Mouse (Mus musculus) small intestine, adult 2 months (tissue): ENCODE data around the gene Grifin. TPM values are rescaled to one million over a fixed set of nuclear protein-coding genes. Genes with fewer than 3 reads are reported as not detected.

ENCODE experiments used
- H3K27ac ChIP-seq: fragments of 200-500 bp; 2 replicates; pipeline ENCODE4 v1.5.1; 2012; ENCODE audit warnings: low read depth, low read length, control low read depth, inconsistent platforms; ENCODE audit not compliant: insufficient read depth
- H3K27me3 ChIP-seq: fragments of 200-500 bp; 2 replicates; pipeline ENCODE4 v1.6.1; 2012; ENCODE audit warnings: mild to moderate bottlenecking, moderate library complexity, low read length, inconsistent platforms; ENCODE audit not compliant: control insufficient read depth, insufficient read depth
- H3K36me3 ChIP-seq: fragments of 200-500 bp; 2 replicates; pipeline ENCODE4 v1.6.1; 2012; ENCODE audit warnings: mild to moderate bottlenecking, low read length, control low read depth, inconsistent platforms; ENCODE audit not compliant: control insufficient read depth, insufficient read depth
- H3K4me1 ChIP-seq: fragments of 200-500 bp; 2 replicates; pipeline ENCODE4 v1.6.1; 2012; ENCODE audit warnings: low read length, inconsistent platforms, mixed read lengths; ENCODE audit not compliant: control insufficient read depth, insufficient read depth, insufficient read length
- H3K4me3 ChIP-seq: fragments of 200-500 bp; 2 replicates; pipeline ENCODE4 v1.5.1; 2012; ENCODE audit warnings: low read depth, mild to moderate bottlenecking, control low read depth, inconsistent platforms, low read length, moderate library complexity
- CTCF ChIP-seq: fragments of 200-500 bp; IDR thresholded peaks from 2 replicates; pipeline ENCODE4 v1.5.1; 2012; ENCODE audit warnings: low read depth, mild to moderate bottlenecking, control low read depth, inconsistent platforms, low read length, moderate library complexity, mixed read lengths; ENCODE audit not compliant: insufficient replicate concordance, insufficient read length; ENCODE audit errors: extremely low read depth
- POLR2A ChIP-seq: fragments of 200-500 bp; IDR thresholded peaks from 2 replicates; pipeline ENCODE4 v1.6.1; 2012; ENCODE audit warnings: low read depth, mild to moderate bottlenecking, control low read depth, inconsistent platforms, low read length, moderate library complexity
- WGBS: fragments of 180-500 bp; shearing (Covaris S2); methylation state at CpG from one replicate; pipeline ENCODE4 v1.1.7; 2018; 5-methylcytosine and 5-hydroxymethylcytosine counted together
- polyA plus RNA-seq: library from polyadenylated mRNA; depleted of rRNA; stranded (reverse); fragments of >200 nt; gene quantifications from 2 replicates; pipeline ENCODE4 v1.2.3, GENCODE M21; 2012; rRNA removed

Grifin gene
- polyA plus RNA-seq, 1 experiment: not detected

DNA sequence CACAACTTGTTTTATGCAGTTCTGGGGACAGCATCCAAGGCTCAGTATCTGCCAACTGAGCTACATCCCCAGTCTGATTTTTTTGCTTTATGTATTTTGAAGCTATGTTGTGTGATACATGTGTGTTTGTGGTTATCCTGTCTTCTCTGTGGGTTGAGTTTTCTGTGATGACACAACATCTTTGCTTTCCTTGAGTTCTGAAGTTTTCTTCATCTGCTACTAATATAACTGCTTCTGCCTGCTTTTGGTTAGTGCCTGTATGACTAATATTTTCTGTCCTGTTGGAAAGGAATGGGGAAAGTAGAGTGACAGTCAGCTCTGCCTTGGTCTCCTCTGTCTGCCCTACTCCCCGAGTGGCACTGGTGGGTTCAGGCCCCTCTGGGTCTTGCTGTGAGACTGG is 43.7 kb downstream of the Grifin start:
- no peak overlapping the region for H3K4me3 ChIP-seq
- H3K27ac ChIP-seq: no peak overlapping the region
- no peak for TF ChIP-seq POLR2A
- TF ChIP-seq CTCF: no peak
- H3K27me3 ChIP-seq: no peaks in the 10 kb centered on the region
- peaks cover 3% of the 10 kb centered on the region for H3K4me1 ChIP-seq
- WGBS: 85% methylated on average over 1 of the region's 1 CpGs
- H3K36me3 ChIP-seq: no peaks in the 10 kb centered on the region; the same call in 1 of the 2 replicates

DNA sequence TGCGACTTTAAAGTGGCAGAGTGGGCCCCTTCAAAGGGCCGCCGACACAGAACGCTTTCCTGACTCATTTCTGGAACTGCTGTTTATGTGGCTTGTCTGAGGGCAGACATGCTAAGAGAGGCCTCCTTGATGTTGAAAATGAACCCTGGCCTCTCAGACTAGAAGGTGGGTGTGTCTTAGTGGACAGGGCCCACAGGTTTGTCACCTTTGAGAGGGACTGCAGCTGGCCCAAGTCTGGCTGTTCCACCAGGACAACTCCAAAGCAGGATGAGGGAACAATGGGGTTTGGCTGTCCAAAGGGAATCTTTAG is 47.0 kb downstream of the Grifin start:
- H3K27ac ChIP-seq: 0 out of 2 replicates have a peak overlapping the region, but pooled peaks have one; percentile 14
- H3K27me3 ChIP-seq: no peaks in the 10 kb centered on the region
- H3K4me3 ChIP-seq: no peak overlapping the region
- H3K4me1 ChIP-seq: peaks cover 9% of the 10 kb centered on the region
- TF ChIP-seq POLR2A (no peak), CTCF (no peak)
- H3K36me3 ChIP-seq: no peaks in the 10 kb centered on the region; the same call in 1 of the 2 replicates
- 38% methylated on average over 4 of the region's 4 CpGs for WGBS

DNA sequence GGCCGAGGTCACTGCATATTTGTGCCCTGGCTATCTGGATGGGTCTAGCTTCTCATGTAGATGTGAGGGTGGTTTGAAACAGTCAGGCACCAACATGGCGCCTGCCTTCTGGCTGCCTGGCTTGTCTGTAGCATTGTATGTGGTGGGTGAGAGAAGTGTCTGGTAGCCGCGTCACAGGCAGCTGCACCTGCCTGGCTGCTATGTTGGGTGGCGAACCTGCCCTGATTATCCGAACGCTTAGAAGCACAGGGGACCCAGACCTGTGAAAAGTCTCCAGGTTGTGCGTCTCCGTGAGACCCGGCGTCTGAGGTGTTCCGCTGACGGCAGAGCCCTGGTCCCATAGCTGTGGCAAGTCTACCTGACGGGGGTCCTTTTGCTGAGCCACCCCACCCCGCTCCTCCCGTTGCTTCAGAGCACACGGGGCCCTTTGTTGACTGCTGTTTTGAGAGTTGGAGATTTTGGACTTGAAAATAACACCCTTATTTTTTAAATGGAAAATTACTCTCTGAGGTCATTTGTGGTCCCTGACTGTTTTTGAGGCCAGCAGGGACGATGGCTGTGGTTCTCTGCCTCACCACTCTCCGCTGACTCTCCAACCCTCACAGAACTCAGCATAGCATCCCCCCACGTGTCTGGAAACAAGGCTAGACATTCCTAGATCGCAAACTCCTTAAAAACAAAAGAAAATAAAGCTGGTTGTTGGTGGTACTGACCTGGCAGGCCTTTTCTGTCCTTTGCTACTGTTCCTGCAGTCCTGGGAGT is 47.5 kb downstream of the Grifin start:
- Histone ChIP-seq H3K4me1 (peaks cover 10% of the 10 kb centered on the region), H3K27ac (peak overlapping the region; percentile 40; the same call in 1 of the 2 replicates), H3K4me3 (no peak overlapping the region), H3K27me3 (no peaks in the 10 kb centered on the region), H3K36me3 (no peaks in the 10 kb centered on the region; the same call in 1 of the 2 replicates)
- no peak for TF ChIP-seq CTCF
- TF ChIP-seq POLR2A: no peak
- WGBS: 77% methylated on average over 21 of the region's 21 CpGs

DNA sequence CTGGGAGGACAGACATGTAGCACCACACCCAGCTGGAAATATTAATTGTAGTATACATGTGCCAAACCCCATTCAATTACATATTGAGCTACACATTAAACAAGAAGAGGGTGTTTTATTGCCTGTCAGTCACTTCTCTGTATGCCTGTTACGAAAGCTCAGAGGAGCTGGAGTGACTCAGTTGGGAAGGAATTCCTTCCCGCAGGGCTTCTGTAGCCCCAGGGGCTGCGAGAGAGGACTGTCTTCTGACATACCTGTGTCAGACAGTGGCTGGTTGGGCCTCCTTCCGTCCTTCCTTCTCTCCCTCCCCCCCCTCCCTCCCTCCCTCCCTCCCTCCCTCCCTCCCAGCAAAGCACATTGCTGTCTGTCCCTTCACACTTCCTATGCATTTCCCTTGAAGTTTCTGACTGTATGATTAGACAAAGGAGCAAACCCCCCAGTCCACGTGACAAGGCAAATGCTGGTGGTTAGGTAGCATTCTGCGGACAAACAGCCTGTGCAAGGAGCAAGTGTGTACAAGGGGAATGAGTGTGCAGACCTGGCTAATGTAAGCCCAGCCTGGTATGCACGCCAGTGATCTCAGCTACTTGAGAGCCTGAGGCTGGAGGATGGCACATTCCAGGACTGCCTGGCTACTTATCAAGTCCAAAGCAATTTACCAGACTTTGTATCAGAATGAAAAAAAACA is 49.9 kb downstream of the Grifin start:
- Histone ChIP-seq H3K4me3 (no peak overlapping the region), H3K27me3 (no peaks in the 10 kb centered on the region), H3K4me1 (peaks cover 10% of the 10 kb centered on the region), H3K36me3 (no peaks in the 10 kb centered on the region; the same call in 1 of the 2 replicates), H3K27ac (no peak overlapping the region)
- TF ChIP-seq CTCF: no peak
- TF ChIP-seq POLR2A: no peak
- WGBS: 20% methylated on average over 7 of the region's 7 CpGs

DNA sequence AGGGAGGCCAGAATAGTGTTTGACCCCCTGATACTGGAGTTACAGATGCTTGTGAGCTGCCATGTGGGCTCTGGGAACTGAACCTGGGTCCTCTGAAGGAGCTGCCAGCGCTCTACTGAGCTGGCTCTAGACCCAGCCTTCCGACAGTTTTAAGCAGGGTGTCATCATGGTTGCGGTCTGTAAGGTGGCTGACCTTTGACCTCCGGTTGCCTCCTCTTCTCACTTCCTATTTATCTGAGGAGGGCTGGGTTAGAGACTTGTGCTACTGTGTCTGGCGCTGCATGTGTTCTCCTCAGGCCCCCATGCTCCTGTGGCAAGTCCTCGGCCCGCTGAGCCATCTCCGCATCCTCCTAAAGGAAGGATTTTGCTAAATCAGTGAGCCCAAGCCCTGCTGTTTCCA is 51.0 kb downstream of the Grifin start:
- Histone ChIP-seq H3K27ac (no peak overlapping the region), H3K27me3 (no peaks in the 10 kb centered on the region), H3K4me1 (peaks cover 10% of the 10 kb centered on the region), H3K36me3 (no peaks in the 10 kb centered on the region), H3K4me3 (no peak overlapping the region)
- WGBS: 67% methylated on average over 8 of the region's 8 CpGs
- no peak for TF ChIP-seq CTCF
- TF ChIP-seq POLR2A: no peak

Other genes with a start within 250 kb of the Grifin start
- 13.2 and 22.9 TPM in 2 replicates for gene Mad1l1, start 243.5 kb downstream of the Grifin start, polyA plus RNA-seq
- gene Nudt1, start 243.4 kb downstream of the Grifin start, polyA plus RNA-seq: 5.6 and 11.0 TPM in 2 replicates
- gene Mrm2, start 233.2 kb downstream of the Grifin start, polyA plus RNA-seq: 3.2 and 4.3 TPM in 2 replicates
- gene Snx8, start 175.8 kb downstream of the Grifin start, polyA plus RNA-seq: 5.0 and 6.6 TPM in 2 replicates
- 40.9 and 68.3 TPM in 2 replicates for gene Eif3b, start 145.7 kb downstream of the Grifin start, polyA plus RNA-seq
- 0.04 TPM in 1 of 2 replicates, not detected in the other for gene Gm4869, start 119.4 kb downstream of the Grifin start, polyA plus RNA-seq
- gene Chst12, start 59.5 kb downstream of the Grifin start, polyA plus RNA-seq: 10.5 and 10.6 TPM in 2 replicates
- gene Lfng, start 42.2 kb upstream of the Grifin start, polyA plus RNA-seq: 25.6 and 29.9 TPM in 2 replicates
- gene Ttyh3, start 84.0 kb upstream of the Grifin start, polyA plus RNA-seq: 35.3 and 72.5 TPM in 2 replicates
- gene Iqce, start 137.3 kb upstream of the Grifin start, polyA plus RNA-seq: 3.4 and 6.9 TPM in 2 replicates
- gene Brat1, start 139.9 kb upstream of the Grifin start, polyA plus RNA-seq: 8.8 and 17.8 TPM in 2 replicates
- gene Amz1, start 159.1 kb upstream of the Grifin start, polyA plus RNA-seq: 2.0 and 3.8 TPM in 2 replicates